Mouse (Mus musculus) embryonic facial prominence, embryonic 15.5 days (tissue): Measurements from ENCODE around the gene Secisbp2l. TPM values are rescaled to one million over a fixed set of nuclear protein-coding genes. Genes with fewer than 3 reads are reported as not detected.

ENCODE experiments used
- ATAC-seq: fragments of 200-750 bp; cut with Nextera tagmentation; 2 replicates; pipeline ENCODE4 v1.8.0; 2017; ENCODE audit warnings: low read depth, moderate TSS enrichment; ENCODE audit not compliant: insufficient number of reproducible peaks, low FRiP score, low TSS enrichment
- H3K27ac ChIP-seq: fragments of 300-500 bp; sonication (generic); replicated peaks from 2 replicates; pipeline ENCODE4 v1.5.1; 2015; ENCODE audit warnings: mild to moderate bottlenecking, inconsistent platforms
- H3K27me3 ChIP-seq: fragments of 300-500 bp; sonication (generic); 2 replicates; pipeline ENCODE4 v1.6.1; 2015; ENCODE audit warnings: inconsistent platforms
- H3K36me3 ChIP-seq: fragments of 300-500 bp; sonication (generic); 2 replicates; pipeline ENCODE4 v1.6.1; 2015; ENCODE audit warnings: mild to moderate bottlenecking, inconsistent platforms
- H3K4me1 ChIP-seq: fragments of 300-500 bp; sonication (generic); 2 replicates; pipeline ENCODE4 v1.6.1; 2015; ENCODE audit warnings: inconsistent platforms
- H3K4me2 ChIP-seq: fragments of 300-500 bp; sonication (generic); replicated peaks from 2 replicates; pipeline ENCODE4 v1.6.1; 2015; ENCODE audit warnings: mild to moderate bottlenecking, inconsistent platforms
- H3K4me3 ChIP-seq: fragments of 300-500 bp; sonication (generic); replicated peaks from 2 replicates; pipeline ENCODE4 v1.5.1; 2015; ENCODE audit warnings: mild to moderate bottlenecking, inconsistent platforms
- H3K9ac ChIP-seq: fragments of 300-500 bp; sonication (generic); 2 replicates; pipeline ENCODE4 v1.6.1; 2015; ENCODE audit warnings: inconsistent platforms
- H3K9me3 ChIP-seq: fragments of 300-500 bp; sonication (generic); replicated peaks from 2 replicates; pipeline ENCODE4 v1.6.1; 2016; ENCODE audit warnings: inconsistent platforms
- WGBS: fragments of 180-500 bp; shearing (Covaris S2); methylation state at CpG from one replicate; pipeline ENCODE4 v1.1.7; 2015; 5-methylcytosine and 5-hydroxymethylcytosine counted together
- polyA plus RNA-seq: library from polyadenylated mRNA; unstranded; fragments of >200 nt; fragmentation: Nextera tagmentation; extraction: Ambion mirVana; gene quantifications from 2 replicates; pipeline ENCODE4 v1.2.1, GENCODE M21; 2015

Secisbp2l gene
- 21.1 and 21.4 TPM in 2 replicates for polyA plus RNA-seq

DNA sequence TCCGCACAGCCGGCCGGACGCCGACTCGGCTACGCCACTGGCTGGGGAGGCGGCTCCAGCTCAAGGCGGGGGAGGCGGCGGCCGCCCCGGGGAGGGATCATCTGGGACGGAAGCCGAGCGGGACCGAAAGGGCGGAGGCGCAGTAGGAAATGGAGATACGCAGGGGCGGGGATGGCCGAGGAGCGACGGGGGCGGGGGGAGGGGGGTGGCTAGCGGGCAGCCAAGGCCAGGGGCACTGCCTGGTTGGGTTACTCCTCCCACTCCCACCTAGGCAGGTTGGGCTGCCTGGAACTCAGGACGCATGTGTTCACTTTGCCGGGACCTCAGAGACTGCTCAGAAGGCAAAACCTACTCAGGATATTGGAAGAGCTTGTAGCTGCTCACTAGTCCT is at the start of gene Secisbp2l:
Gene Secisbp2l, minus strand, starts transcription at position 152 of the 391 bp plus-strand sequence.
- H3K4me1 ChIP-seq, result peaks cover 24% of the 10 kb centered on the region
- H3K27ac ChIP-seq, result peak within 1 kb of the TSS; percentile 82
- WGBS, result 1% methylated on average over 28 of the region's 28 CpGs

DNA sequence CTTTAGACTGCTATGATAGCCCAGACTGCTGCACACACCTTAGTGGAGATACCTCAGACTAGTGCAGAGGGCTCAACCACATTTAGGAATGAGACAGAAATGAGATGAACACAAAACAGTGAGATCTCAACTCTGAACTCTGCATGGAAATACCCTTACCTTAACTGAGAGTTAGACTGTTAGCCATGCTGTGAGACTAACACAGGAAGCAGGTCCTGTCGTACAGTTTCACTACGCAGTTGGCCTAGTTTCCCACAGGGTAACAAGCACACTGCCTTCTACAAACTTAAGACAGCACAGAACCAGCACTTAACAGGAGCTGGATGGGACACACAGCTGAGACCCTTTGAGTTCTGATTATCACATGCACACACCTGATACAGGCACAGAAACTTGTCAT is 47.3 kb upstream of the Secisbp2l start:
- H3K9me3 ChIP-seq, result no peaks in the 10 kb centered on the region
- no peak overlapping the region for H3K27ac ChIP-seq
- no peak for ATAC-seq
- H3K4me2 ChIP-seq, result no peak overlapping the region
- no peak overlapping the region for H3K9ac ChIP-seq
- H3K4me3 ChIP-seq, result no peak overlapping the region
- 91% methylated on average over 2 of the region's 2 CpGs for WGBS
- H3K27me3 ChIP-seq, result no peaks in the 10 kb centered on the region
- H3K4me1 ChIP-seq, result no peaks in the 10 kb centered on the region
- H3K36me3 ChIP-seq, result peaks cover 39% of the 10 kb centered on the region

More for the DNA sequence above, at the start of gene Secisbp2l:
- H3K4me3 ChIP-seq, result peak within 1 kb of the TSS; percentile 82
- peak; percentile 94 for ATAC-seq
- peak within 1 kb of the TSS; percentile 63 for H3K4me2 ChIP-seq
- H3K36me3 ChIP-seq, result no peaks in the 10 kb centered on the region
- peak within 1 kb of the TSS; percentile 94 for H3K9ac ChIP-seq
- no peaks in the 10 kb centered on the region for H3K9me3 ChIP-seq
- H3K27me3 ChIP-seq, result no peaks in the 10 kb centered on the region

DNA sequence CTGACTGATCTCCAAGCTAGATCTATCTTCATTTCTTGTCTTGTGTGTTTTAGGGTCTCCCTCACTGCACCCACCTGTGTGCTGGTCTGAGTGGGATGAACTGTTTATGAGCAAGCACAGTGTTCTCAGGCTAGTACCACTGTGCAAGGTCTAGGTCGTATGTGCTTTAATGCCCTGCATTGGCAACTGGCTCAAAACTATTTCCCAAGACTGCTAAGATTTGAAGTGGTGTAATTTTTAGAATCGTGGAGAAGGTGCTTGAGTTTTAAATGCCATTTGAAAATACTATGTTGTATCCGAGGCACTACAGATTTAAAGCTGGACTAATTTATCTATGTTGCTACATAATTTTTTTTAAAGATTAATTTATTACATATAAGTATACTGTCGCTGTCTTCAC is 45.2 kb upstream of the Secisbp2l start:
- Histone ChIP-seq H3K9me3 (no peaks in the 10 kb centered on the region), H3K36me3 (peaks cover 22% of the 10 kb centered on the region), H3K27me3 (no peaks in the 10 kb centered on the region), H3K4me3 (no peak overlapping the region), H3K9ac (no peak overlapping the region), H3K27ac (no peak overlapping the region), H3K4me1 (no peaks in the 10 kb centered on the region), H3K4me2 (no peak overlapping the region)
- WGBS, result 83% methylated on average over 4 of the region's 4 CpGs
- no peak for ATAC-seq

DNA sequence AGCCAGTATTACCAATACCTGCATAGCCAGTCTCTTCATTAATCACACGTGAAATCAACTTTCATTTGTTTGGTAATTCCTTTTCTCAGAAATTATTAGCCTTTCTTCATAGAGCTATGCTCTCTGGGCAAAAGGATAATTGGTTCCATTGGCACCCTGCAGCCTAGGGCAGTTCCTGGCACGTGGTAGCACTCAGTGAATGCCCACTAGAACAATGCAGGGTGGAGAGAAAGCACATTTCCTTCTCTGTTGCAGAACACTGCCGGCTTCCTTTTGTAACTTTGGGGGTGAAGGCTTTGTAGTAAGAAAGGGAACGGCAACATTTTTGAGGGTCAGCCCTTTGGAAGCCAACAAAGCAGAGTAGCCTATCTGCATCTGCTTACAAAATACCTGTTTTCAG is 43.5 kb upstream of the Secisbp2l start:
- Histone ChIP-seq H3K36me3 (peaks cover 10% of the 10 kb centered on the region), H3K4me3 (no peak overlapping the region), H3K9me3 (no peaks in the 10 kb centered on the region), H3K27me3 (no peaks in the 10 kb centered on the region), H3K4me2 (no peak overlapping the region), H3K4me1 (no peaks in the 10 kb centered on the region), H3K27ac (no peak overlapping the region), H3K9ac (no peak overlapping the region)
- 60% methylated on average over 4 of the region's 4 CpGs for WGBS
- no peak for ATAC-seq

DNA sequence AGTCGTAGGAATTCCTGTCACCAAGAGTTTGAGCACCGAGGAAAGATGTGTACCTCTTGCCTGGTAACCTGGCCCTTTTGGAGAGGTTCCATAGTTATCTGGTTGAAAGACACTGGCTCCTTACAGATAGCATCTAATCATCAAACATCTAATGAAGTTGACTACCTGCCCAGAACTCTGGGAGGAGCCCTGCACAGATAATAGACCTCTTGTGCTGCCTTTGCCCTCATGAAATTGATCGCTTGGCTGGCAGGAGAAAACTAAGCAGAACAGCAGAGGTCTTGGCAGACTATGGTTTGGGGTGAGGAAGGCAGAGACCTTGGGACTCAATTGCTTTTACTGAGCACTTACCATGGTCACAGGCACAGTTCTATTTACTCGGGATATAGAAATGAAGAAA is 37.7 kb upstream of the Secisbp2l start:
- no peaks in the 10 kb centered on the region for H3K4me1 ChIP-seq
- H3K4me3 ChIP-seq, result no peak overlapping the region
- 82% methylated on average over 4 of the region's 4 CpGs for WGBS
- H3K9ac ChIP-seq, result no peak overlapping the region
- no peaks in the 10 kb centered on the region for H3K9me3 ChIP-seq
- ATAC-seq, result no peak
- no peaks in the 10 kb centered on the region for H3K36me3 ChIP-seq
- H3K27me3 ChIP-seq, result no peaks in the 10 kb centered on the region
- H3K27ac ChIP-seq, result no peak overlapping the region
- H3K4me2 ChIP-seq, result no peak overlapping the region

DNA sequence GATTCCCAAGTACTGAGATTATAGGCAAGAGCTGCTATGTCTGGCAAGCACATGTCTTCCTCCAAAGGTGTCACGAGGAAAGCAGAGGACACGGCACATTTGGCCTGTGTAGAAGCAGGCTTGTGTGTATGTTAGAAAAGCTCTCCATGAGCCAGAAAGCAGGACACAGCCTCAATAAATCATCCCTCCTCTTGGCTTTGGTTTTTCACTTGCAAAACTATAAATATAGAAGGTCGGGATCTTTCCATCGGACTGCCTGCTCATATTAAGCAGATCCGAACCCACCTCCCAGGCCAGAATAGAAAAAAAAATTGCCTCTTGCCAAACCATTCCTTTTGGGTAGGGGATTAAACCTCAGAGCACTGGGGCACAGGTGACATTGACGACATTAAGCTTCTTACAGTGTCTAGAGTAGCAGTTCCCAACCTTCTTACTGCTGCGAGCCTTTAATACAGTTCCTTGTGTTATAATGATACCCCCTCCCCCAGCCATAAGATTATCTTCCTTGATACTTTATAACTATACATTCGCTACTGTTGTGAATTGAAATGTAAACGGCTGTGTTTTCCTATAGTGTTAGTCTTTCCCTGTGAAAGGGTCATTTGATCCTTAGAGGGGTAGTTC is 31.4 kb upstream of the Secisbp2l start:
- H3K4me1 ChIP-seq, result no peaks in the 10 kb centered on the region
- H3K4me2 ChIP-seq, result no peak overlapping the region
- H3K9ac ChIP-seq, result no peak overlapping the region
- no peaks in the 10 kb centered on the region for H3K36me3 ChIP-seq
- no peaks in the 10 kb centered on the region for H3K27me3 ChIP-seq
- H3K9me3 ChIP-seq, result no peaks in the 10 kb centered on the region
- no peak for ATAC-seq
- no peak overlapping the region for H3K27ac ChIP-seq
- WGBS, result 64% methylated on average over 9 of the region's 9 CpGs
- no peak overlapping the region for H3K4me3 ChIP-seq

DNA sequence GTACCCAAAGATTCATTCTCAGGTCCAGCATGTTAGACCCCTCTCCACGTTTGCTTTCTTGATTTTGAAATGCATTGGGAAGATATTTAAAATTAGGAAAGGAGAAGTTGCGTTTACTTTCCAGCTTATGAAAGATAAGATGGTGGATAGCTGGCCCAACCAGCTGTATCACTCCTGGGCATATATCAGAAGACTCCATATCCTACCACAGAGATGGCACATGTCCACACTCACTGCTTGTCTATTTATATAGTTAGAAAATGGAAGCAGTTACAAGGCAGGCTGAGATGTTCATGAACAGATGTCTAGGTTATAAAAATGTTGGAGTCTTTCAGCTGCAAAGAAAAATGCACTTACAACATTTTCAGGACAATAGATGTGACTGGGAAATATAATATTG is 28.7 kb upstream of the Secisbp2l start:
- Histone ChIP-seq H3K4me3 (no peak overlapping the region), H3K27ac (no peak overlapping the region), H3K36me3 (no peaks in the 10 kb centered on the region), H3K9ac (no peak overlapping the region), H3K4me1 (no peaks in the 10 kb centered on the region), H3K27me3 (no peaks in the 10 kb centered on the region), H3K9me3 (no peaks in the 10 kb centered on the region), H3K4me2 (no peak overlapping the region)
- no peak for ATAC-seq
- 79% methylated on average over 2 of the region's 2 CpGs for WGBS

DNA sequence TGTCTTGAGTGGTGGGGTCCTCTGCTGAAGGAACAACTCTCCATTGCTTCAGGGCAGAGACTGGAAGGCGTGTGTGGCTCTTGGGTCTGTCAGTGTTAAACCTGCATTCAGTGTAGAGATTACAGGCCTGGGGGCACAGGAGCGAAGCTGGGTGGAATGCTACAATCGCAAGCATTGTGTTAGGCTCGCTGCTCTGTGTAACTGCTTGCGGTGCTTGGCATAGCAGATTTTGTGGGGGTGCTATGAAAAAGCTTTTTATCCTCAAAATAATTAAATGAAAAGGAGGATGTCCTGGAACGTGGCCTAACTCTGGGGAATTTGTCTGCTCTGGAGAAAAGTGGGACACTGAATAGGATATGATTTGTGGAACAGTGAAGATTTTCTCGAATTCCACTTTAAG is 26.9 kb upstream of the Secisbp2l start:
- Histone ChIP-seq H3K9me3 (no peaks in the 10 kb centered on the region), H3K4me1 (no peaks in the 10 kb centered on the region), H3K27ac (no peak overlapping the region), H3K27me3 (no peaks in the 10 kb centered on the region), H3K4me3 (no peak overlapping the region), H3K9ac (no peak overlapping the region), H3K36me3 (no peaks in the 10 kb centered on the region), H3K4me2 (no peak overlapping the region)
- no peak for ATAC-seq
- 31% methylated on average over 7 of the region's 7 CpGs for WGBS

DNA sequence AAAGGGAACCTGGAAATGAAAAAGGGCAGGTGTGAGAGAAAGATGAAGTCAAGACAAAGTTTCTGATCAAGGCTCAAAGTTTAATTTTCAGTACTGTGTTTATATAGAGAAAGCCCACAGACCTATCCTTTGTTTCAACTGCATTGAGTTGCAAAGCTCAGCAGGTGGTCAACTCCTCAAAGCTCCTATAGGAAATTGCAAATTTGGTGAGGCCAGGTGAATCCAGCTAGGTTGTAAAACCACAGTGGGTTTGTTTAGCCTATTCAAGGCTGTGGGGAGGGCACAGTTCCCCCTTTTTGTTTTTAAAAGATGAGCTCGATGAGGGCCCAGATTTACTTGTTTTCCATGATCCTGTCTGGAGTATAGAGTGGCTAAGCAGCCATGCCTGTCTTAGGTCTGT is 23.2 kb upstream of the Secisbp2l start:
- no peak overlapping the region for H3K4me2 ChIP-seq
- no peaks in the 10 kb centered on the region for H3K27me3 ChIP-seq
- H3K9ac ChIP-seq, result no peak overlapping the region
- no peak overlapping the region for H3K27ac ChIP-seq
- H3K4me1 ChIP-seq, result 0 out of 2 replicates have a peak, but pooled peaks cover 4% of the 10 kb centered on the region
- no peak for ATAC-seq
- no peaks in the 10 kb centered on the region for H3K36me3 ChIP-seq
- 47% methylated on average over 1 of the region's 1 CpGs for WGBS
- H3K4me3 ChIP-seq, result no peak overlapping the region
- H3K9me3 ChIP-seq, result no peaks in the 10 kb centered on the region

DNA sequence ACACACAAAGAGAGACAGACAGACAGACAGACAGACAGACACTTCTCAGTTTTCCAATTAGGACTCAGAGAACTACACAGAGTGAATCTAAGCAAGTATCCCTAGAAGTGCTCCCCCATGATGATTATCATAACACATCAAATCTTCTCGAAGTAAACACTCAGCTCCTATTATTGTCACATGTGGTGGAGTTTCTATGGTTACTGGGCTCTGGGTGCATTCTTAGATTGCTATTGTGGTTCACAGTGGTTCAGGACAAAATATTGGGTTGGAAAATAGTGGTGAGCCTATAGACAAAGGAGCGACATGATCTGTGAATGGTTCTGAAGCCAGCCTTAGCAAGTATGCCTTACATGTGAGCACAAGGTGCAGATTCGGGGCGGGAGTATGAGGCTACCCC is 19.3 kb upstream of the Secisbp2l start:
- Histone ChIP-seq H3K9ac (no peak overlapping the region), H3K27ac (no peak overlapping the region), H3K36me3 (no peaks in the 10 kb centered on the region), H3K27me3 (no peaks in the 10 kb centered on the region), H3K4me2 (no peak overlapping the region), H3K9me3 (no peaks in the 10 kb centered on the region), H3K4me3 (no peak overlapping the region), H3K4me1 (0 out of 2 replicates have a peak, but pooled peaks cover 4% of the 10 kb centered on the region)
- 62% methylated on average over 4 of the region's 4 CpGs for WGBS
- ATAC-seq, result no peak

DNA sequence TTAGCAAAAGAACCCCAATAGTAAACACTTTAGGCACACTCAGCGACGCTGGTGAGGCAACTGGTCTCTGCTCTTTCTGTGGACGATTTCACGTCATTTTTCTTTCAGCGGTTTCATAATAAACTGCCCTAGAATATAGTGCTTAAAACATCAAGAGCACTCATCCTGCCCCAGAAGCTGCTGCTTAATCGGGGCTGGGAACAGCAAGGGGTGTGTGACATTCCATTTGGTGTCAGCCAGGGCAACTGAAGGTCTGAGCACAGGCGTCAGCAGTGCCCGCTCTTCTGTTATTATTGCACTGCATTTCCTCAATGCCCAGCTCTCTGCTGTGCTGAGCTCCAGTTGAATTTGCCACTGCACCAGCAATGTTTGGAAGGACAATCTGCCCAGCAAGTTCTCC is 18.4 kb upstream of the Secisbp2l start:
- Histone ChIP-seq H3K27ac (no peak overlapping the region), H3K9ac (no peak overlapping the region), H3K4me1 (0 out of 2 replicates have a peak, but pooled peaks cover 4% of the 10 kb centered on the region), H3K9me3 (no peaks in the 10 kb centered on the region), H3K4me3 (no peak overlapping the region), H3K36me3 (no peaks in the 10 kb centered on the region), H3K4me2 (no peak overlapping the region), H3K27me3 (no peaks in the 10 kb centered on the region)
- ATAC-seq, result no peak
- 61% methylated on average over 8 of the region's 8 CpGs for WGBS

DNA sequence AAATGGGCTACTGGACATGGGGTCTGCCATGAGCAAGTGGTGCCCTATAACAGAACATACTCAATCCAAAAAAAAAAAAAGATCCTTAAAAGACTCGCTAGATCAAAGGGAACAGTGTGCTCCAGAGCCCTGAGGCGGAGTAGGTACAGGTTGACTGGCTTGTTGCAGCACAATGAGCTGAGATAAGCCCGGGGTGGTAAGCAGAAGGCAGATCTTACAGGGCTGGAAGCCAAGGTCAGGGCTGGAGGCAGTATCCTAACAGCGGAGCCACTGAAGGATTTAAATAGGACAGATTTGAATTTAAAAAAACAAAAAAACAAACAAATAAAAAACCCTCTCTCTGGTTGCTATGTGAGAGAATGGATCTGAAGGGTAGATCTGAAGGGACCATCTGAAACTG is 17.8 kb upstream of the Secisbp2l start:
- no peak overlapping the region for H3K4me3 ChIP-seq
- no peaks in the 10 kb centered on the region for H3K9me3 ChIP-seq
- no peak overlapping the region for H3K27ac ChIP-seq
- 56% methylated on average over 4 of the region's 4 CpGs for WGBS
- ATAC-seq, result no peak
- no peak overlapping the region for H3K9ac ChIP-seq
- H3K4me1 ChIP-seq, result 0 out of 2 replicates have a peak, but pooled peaks cover 4% of the 10 kb centered on the region
- no peak overlapping the region for H3K4me2 ChIP-seq
- no peaks in the 10 kb centered on the region for H3K27me3 ChIP-seq
- no peaks in the 10 kb centered on the region for H3K36me3 ChIP-seq
